Mouse (Mus musculus) stomach, postnatal 0 days (tissue): ENCODE measurements around the gene Wwtr1. TPM values are rescaled to one million over a fixed set of nuclear protein-coding genes. Genes with fewer than 3 reads are reported as not detected.

Source experiments
- ATAC-seq: fragments of 200-750 bp; cut with Nextera tagmentation; 2 replicates; pipeline ENCODE4 v1.8.0; 2017; ENCODE audit not compliant: low FRiP score, low TSS enrichment
- DNase-seq: peaks from one replicate; pipeline ENCODE4 v3.0.0-alpha.2; 2016; ENCODE audit warnings: low spot score
- H3K27ac ChIP-seq: fragments of 300-500 bp; sonication (generic); replicated peaks from 2 replicates; pipeline ENCODE4 v1.5.1; 2014; ENCODE audit warnings: mild to moderate bottlenecking, control low read depth
- H3K27me3 ChIP-seq: fragments of 300-500 bp; sonication (generic); 2 replicates; pipeline ENCODE4 v1.6.1; 2014; ENCODE audit warnings: low read length; ENCODE audit not compliant: control insufficient read depth, insufficient read depth
- H3K36me3 ChIP-seq: fragments of 300-500 bp; sonication (generic); 2 replicates; pipeline ENCODE4 v1.6.1; 2014; ENCODE audit warnings: low read length, mixed read lengths; ENCODE audit not compliant: control insufficient read depth, insufficient read depth
- H3K4me1 ChIP-seq: fragments of 300-500 bp; sonication (generic); replicated peaks from 2 replicates; pipeline ENCODE4 v1.6.1; 2014; ENCODE audit warnings: antibody characterized with exemption; ENCODE audit not compliant: control insufficient read depth, insufficient read depth
- H3K4me2 ChIP-seq: fragments of 300-500 bp; sonication (generic); replicated peaks from 2 replicates; pipeline ENCODE4 v1.6.1; 2014; ENCODE audit warnings: low read depth, mild to moderate bottlenecking, control low read depth, moderate library complexity
- H3K4me3 ChIP-seq: fragments of 300-500 bp; sonication (generic); 2 replicates; pipeline ENCODE4 v1.5.1; 2014; ENCODE audit warnings: low read depth, low read length, control low read depth
- H3K9ac ChIP-seq: fragments of 300-500 bp; sonication (generic); 2 replicates; pipeline ENCODE4 v1.6.1; 2014; ENCODE audit warnings: mild to moderate bottlenecking, low read length, control low read depth, mixed read lengths
- H3K9me3 ChIP-seq: fragments of 300-500 bp; sonication (generic); 2 replicates; pipeline ENCODE4 v1.6.1; 2016; ENCODE audit warnings: low read length; ENCODE audit not compliant: control insufficient read depth
- CTCF ChIP-seq: IDR thresholded peaks from 2 replicates; pipeline ENCODE4 v1.5.1; 2016; ENCODE audit warnings: antibody characterized with exemption, low read depth, mild to moderate bottlenecking, moderate library complexity
- EP300 ChIP-seq: optimal IDR thresholded peaks from 2 replicates; pipeline ENCODE3; 2016; ENCODE audit warnings: antibody characterized with exemption
- WGBS: fragments of 180-500 bp; shearing (Covaris S2); extraction: QIAGEN DNeasy Blood & Tissue Kit; methylation state at CpG from one replicate; pipeline ENCODE4 v1.1.7; 2014; 5-methylcytosine and 5-hydroxymethylcytosine counted together
- polyA plus RNA-seq: library from polyadenylated mRNA; unstranded; fragments of >200 nt; fragmentation: Nextera tagmentation; extraction: Ambion mirVana; gene quantifications from 2 replicates; pipeline ENCODE4 v1.2.1, GENCODE M21; 2015

The Wwtr1 gene
- polyA plus RNA-seq, 1 experiment from 2014 or later = 20.7 TPM

DNA sequence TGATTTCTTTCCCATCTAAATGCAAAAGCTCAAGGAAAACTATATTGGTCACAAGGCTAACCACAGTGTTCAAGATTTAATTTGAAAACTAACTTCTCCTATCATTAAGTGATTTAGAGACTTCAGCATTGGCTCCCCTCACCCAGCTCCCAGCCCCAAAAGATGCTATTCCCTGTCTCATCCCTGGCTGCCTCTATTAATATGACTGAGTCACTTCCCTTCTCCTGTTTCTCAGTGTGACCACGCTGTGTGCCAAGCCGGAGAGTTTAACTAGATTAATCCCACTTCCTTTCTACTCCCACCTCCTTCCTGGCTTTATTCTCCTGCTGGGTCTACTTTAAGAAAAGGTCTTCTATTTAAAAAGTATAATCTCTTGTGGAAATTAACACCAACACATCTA lies 71.0 kb downstream of the Wwtr1 start:
- no peak for TF ChIP-seq CTCF
- TF ChIP-seq EP300 = no peak
- no peaks in the 10 kb centered on the region for H3K9me3 ChIP-seq
- no peak overlapping the region for H3K27ac ChIP-seq
- H3K4me1 ChIP-seq = no peaks in the 10 kb centered on the region
- no peak overlapping the region for H3K9ac ChIP-seq
- 29% methylated on average over 2 of the region's 2 CpGs for WGBS
- no peaks in the 10 kb centered on the region for H3K36me3 ChIP-seq
- DNase-seq (no peak), ATAC-seq (no peak)
- no peak overlapping the region for H3K4me3 ChIP-seq
- H3K4me2 ChIP-seq = no peak overlapping the region
- no peaks in the 10 kb centered on the region for H3K27me3 ChIP-seq

DNA sequence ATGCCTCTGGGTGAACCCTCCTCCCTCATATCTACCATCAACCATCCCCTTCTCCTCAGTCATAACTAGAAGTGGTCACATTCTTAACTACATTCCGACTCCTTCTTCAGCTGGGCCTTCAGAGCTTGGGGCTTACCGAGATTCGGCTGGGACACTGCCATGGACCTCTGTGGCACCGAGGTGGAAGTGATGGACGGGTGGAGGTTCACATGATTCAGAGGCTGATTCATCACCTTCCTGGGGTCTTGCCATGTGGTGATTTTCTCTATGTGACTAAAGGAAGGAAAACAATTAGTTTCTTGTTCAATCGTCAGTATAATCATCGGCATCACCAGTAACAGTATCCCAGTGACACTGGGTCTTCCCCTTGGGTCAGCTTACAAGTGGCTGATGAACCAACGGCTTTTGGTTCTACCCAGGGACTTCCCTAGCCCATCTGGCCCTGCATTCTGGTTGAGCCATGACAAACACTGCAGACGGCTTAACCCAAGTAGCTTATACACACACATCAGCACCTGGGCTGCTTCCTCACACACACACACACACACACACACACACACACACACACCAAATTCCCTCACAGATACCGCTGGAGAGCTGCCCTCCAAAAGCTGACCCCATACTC lies 74.0 kb downstream of the Wwtr1 start:
- no peak overlapping the region for H3K4me2 ChIP-seq
- ATAC-seq = no peak

DNA sequence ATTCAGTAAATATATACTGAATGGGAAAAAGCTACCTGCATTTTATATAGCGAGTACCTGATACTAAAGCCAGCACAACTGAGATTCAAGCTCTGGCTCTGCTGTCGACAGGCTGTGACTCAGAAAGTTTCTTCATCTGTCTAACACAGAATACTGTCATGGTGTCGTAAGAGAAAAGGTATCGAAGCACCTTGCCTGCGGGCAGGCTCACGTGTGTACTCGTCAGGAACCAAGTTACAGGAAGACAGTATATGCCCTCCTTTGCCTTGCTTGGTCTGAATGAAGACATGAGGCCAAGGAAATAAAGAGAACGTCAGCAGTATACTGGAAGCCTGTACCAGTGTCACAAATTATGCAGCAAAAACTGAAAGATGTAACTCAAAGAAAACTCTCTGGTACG lies 74.9 kb downstream of the Wwtr1 start:
- ATAC-seq (no peak), DNase-seq (no peak)
- Histone ChIP-seq H3K9me3 (no peaks in the 10 kb centered on the region), H3K36me3 (no peaks in the 10 kb centered on the region; the same call in 1 of the 2 replicates), H3K4me2 (no peak overlapping the region), H3K4me1 (no peaks in the 10 kb centered on the region), H3K27ac (no peak overlapping the region), H3K27me3 (no peaks in the 10 kb centered on the region), H3K4me3 (no peak overlapping the region), H3K9ac (no peak overlapping the region)
- TF ChIP-seq EP300 = no peak
- TF ChIP-seq CTCF = no peak
- 93% methylated on average over 9 of the region's 9 CpGs for WGBS

More for the DNA sequence above, 74.0 kb downstream of the Wwtr1 start:
- no peak overlapping the region for H3K4me3 ChIP-seq
- H3K9me3 ChIP-seq = no peaks in the 10 kb centered on the region
- no peak overlapping the region for H3K27ac ChIP-seq
- H3K9ac ChIP-seq = no peak overlapping the region
- H3K27me3 ChIP-seq = no peaks in the 10 kb centered on the region
- no peaks in the 10 kb centered on the region; the same call in 1 of the 2 replicates for H3K36me3 ChIP-seq
- no peaks in the 10 kb centered on the region for H3K4me1 ChIP-seq
- DNase-seq = no peak
- 76% methylated on average over 10 of the region's 10 CpGs for WGBS
- no peak for TF ChIP-seq EP300
- TF ChIP-seq CTCF = no peak

DNA sequence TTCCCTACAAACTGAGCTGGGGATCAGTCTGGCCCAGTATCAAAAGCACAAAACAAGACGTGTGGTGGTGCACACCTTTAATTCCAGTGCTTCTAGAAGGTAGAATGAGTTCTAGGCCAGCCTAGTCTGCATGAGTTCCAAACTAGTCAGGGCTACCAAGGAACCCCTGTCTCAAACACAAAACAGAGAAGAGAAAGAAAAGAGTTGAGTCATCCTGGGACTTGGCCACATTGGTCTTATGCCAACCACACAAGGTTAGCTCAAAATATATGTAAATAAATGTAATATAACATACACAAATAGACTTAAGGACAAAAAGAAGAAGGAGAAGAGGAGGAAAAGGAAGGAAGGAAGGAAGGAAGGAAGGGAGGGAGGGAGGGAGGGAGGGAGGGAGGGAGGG lies 77.9 kb downstream of the Wwtr1 start:
- H3K27me3 ChIP-seq = no peaks in the 10 kb centered on the region
- H3K4me1 ChIP-seq = no peaks in the 10 kb centered on the region
- ATAC-seq = no peak
- DNase-seq = no peak
- no peaks in the 10 kb centered on the region for H3K9me3 ChIP-seq
- H3K9ac ChIP-seq = no peak overlapping the region
- TF ChIP-seq EP300 = no peak
- TF ChIP-seq CTCF = no peak
- 74% methylated on average over 1 of the region's 1 CpGs for WGBS
- H3K4me2 ChIP-seq = no peak overlapping the region
- no peak overlapping the region for H3K27ac ChIP-seq
- H3K4me3 ChIP-seq = no peak overlapping the region
- no peaks in the 10 kb centered on the region; the same call in 1 of the 2 replicates for H3K36me3 ChIP-seq

DNA sequence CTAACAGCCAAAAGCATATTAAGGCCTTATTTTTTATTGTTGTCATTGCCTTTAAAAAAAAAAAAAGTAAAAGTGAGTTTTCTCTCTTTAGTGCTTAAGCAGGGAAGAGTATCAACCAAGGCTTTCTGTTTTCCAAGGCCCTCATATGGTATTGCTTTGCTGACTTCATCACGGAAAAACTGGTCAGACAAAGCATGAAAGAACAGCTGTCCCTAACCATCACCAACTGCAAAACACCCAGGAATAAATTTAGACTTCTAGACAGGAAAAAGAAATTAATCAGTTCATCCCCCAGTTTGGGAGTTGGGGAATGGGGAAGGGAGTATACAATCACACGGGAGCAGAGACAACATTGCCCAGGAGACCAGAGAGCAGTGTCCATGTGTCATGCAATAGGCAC lies 79.3 kb downstream of the Wwtr1 start:
- no peak for TF ChIP-seq CTCF
- TF ChIP-seq EP300 = no peak
- Histone ChIP-seq H3K4me1 (no peaks in the 10 kb centered on the region), H3K4me3 (no peak overlapping the region), H3K27ac (no peak overlapping the region), H3K9me3 (no peaks in the 10 kb centered on the region), H3K36me3 (no peaks in the 10 kb centered on the region; the same call in 1 of the 2 replicates), H3K9ac (no peak overlapping the region), H3K4me2 (no peak overlapping the region), H3K27me3 (no peaks in the 10 kb centered on the region)
- DNase-seq = no peak
- WGBS = 60% methylated on average over 2 of the region's 2 CpGs
- no peak for ATAC-seq

DNA sequence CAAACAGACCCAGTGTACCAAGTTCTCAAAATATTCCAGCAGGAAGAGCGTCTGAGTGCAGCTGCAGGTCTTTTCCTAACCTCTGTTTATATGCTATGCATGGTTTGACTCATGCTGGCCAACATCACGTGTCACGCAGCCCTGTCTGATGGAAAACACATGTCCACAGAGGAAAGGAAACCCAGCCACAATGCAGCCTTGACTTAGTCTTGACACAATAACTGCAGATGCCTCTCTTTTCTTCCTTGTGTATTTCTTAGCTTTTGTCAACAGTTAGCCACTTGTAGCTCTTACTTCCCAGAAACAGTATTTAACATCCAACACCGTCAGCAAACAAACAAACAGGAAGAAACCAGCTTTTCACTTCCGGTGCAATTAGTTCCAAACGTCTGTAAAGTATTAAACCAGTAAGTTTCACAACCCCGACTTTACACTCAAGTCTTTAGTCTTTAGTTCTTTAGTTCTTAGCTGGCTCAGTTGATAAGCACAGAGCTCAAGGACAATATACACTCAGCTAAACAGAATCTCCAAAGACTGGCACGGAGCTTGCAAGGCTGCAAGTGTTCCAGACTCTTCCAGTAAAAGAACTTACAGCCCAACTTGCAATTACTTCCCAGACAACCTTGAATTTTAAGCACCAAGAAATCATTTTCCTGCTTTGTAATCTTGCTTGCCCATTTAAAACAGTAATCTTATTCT lies 88.1 kb downstream of the Wwtr1 start:
- Histone ChIP-seq H3K36me3 (no peaks in the 10 kb centered on the region), H3K27me3 (no peaks in the 10 kb centered on the region), H3K4me3 (no peak overlapping the region), H3K9ac (no peak overlapping the region), H3K4me1 (no peaks in the 10 kb centered on the region), H3K4me2 (peak overlapping the region; percentile 6; the same call in 1 of the 2 replicates), H3K27ac (peak overlapping the region; percentile 67), H3K9me3 (no peaks in the 10 kb centered on the region)
- DNase-seq (peak; percentile 21), ATAC-seq (peak; percentile 68; the same call in 1 of the 2 replicates)
- TF ChIP-seq CTCF = no peak
- TF ChIP-seq EP300 = no peak
- 31% methylated on average over 8 of the region's 8 CpGs for WGBS
